27 mouse cellular contexts compared by ENCODE assay signal in the genomic region with DNA sequence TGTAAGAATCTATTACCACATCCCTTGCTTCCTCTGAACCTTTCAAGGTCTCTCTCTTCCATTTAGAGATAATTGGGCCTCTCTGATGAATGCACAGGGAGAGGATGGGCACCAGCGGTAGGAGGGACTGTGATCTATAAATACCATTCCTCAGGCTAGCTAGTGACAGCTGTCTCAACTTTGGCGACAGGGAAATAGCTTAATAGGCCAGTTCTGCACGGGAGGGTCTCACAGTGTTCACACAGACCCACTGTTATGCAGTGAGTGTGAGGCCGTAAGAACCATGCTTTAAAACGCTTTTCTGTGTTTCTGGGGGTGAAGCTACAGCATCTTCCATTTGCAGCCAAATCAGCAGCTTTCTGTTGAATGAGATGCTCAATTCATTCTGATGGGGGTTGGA.
DNase-seq lines count a peak whose midpoint lies in the region; ATAC-seq lines count a peak whose summit lies in the region.
"Had no signal": no experiment of that assay in that cellular context is flagged by ENCODE, and none has a peak within 500 bp of the region (broad histone marks: within the 10 kb centered on the region; RNA-seq: fewer than 3 reads in every experiment).

No protein-coding gene starts in this region.

- H3K27ac ChIP-seq in midbrain, embryonic 12.5 days (replicated peaks) = peak overlapping the region; percentile 39; the same call in 1 of the 2 replicates
- no peak overlapping the region; the same call in 1 of the 2 replicates for H3K27ac ChIP-seq in midbrain, embryonic 14.5 days (replicated peaks; ENCODE audit: low read depth, low read length)
- H3K27ac ChIP-seq in forebrain, embryonic 14.5 days (ENCODE audit: low read depth, low read length) = no peak overlapping the region
- peak overlapping the region; percentile 39; the same call in 1 of the 2 replicates for H3K27ac ChIP-seq in midbrain, embryonic 15.5 days
- H3K27ac ChIP-seq: heart, embryonic 13.5 days; hindbrain, embryonic 15.5 days; intestine, embryonic 15.5 days; limb, embryonic 13.5 days; liver, embryonic 12.5 days had no signal

- H3K27me3 ChIP-seq in midbrain, embryonic 12.5 days = no peaks in the 10 kb centered on the region
- no peaks in the 10 kb centered on the region for H3K27me3 ChIP-seq in midbrain, embryonic 14.5 days (ENCODE audit: control insufficient read depth, insufficient read depth, low read length)
- no peaks in the 10 kb centered on the region for H3K27me3 ChIP-seq in forebrain, embryonic 14.5 days (replicated peaks; ENCODE audit: control insufficient read depth, insufficient read depth, low read length)
- H3K27me3 ChIP-seq in midbrain, embryonic 15.5 days (replicated peaks) = no peaks in the 10 kb centered on the region
- H3K27me3 ChIP-seq: heart, embryonic 13.5 days; hindbrain, embryonic 15.5 days; intestine, embryonic 15.5 days; limb, embryonic 13.5 days; liver, embryonic 12.5 days had no signal

- no peaks in the 10 kb centered on the region for H3K9me3 ChIP-seq in midbrain, embryonic 12.5 days
- no peaks in the 10 kb centered on the region for H3K9me3 ChIP-seq in midbrain, embryonic 14.5 days (ENCODE audit: control insufficient read depth, low read length)
- H3K9me3 ChIP-seq in forebrain, embryonic 14.5 days (replicated peaks; ENCODE audit: control insufficient read depth, low read length) = no peaks in the 10 kb centered on the region
- no peaks in the 10 kb centered on the region for H3K9me3 ChIP-seq in midbrain, embryonic 15.5 days
- H3K9me3 ChIP-seq: heart, embryonic 13.5 days; hindbrain, embryonic 15.5 days; intestine, embryonic 15.5 days; limb, embryonic 13.5 days; liver, embryonic 12.5 days had no signal

- peak; percentile 13; the same call in 1 of the 2 replicates for ATAC-seq in frontal cortex, adult (ENCODE audit: low TSS enrichment)
- no peak for ATAC-seq in midbrain, embryonic 12.5 days (ENCODE audit: low FRiP score, low read depth)
- ATAC-seq in midbrain, embryonic 14.5 days (ENCODE audit: low FRiP score, low TSS enrichment) = no peak
- peak; percentile 65; the same call in 1 of the 2 replicates for ATAC-seq in forebrain, embryonic 14.5 days
- peak; percentile 53 for ATAC-seq in midbrain, embryonic 15.5 days (replicated peaks)
- ATAC-seq: activated CD4-positive, CD25-positive, alpha-beta regulatory T cell, adult 4 months; intestine, embryonic 15.5 days; liver, embryonic 12.5 days had no signal

- H3K4me3 ChIP-seq in midbrain, embryonic 12.5 days = no peak overlapping the region
- no peak overlapping the region for H3K4me3 ChIP-seq in midbrain, embryonic 14.5 days (replicated peaks; ENCODE audit: low read depth, low read length)
- H3K4me3 ChIP-seq in forebrain, embryonic 14.5 days (ENCODE audit: low read depth, low read length) = no peak overlapping the region
- no peak overlapping the region for H3K4me3 ChIP-seq in midbrain, embryonic 15.5 days
- H3K4me3 ChIP-seq: heart, embryonic 13.5 days; hindbrain, embryonic 15.5 days; intestine, embryonic 15.5 days; limb, embryonic 13.5 days; liver, embryonic 12.5 days had no signal

- no peak overlapping the region for H3K4me2 ChIP-seq in midbrain, embryonic 12.5 days (replicated peaks)
- no peak overlapping the region for H3K4me2 ChIP-seq in midbrain, embryonic 14.5 days (ENCODE audit: low read length)
- no peak overlapping the region for H3K4me2 ChIP-seq in forebrain, embryonic 14.5 days (ENCODE audit: low read length)
- no peak overlapping the region for H3K4me2 ChIP-seq in midbrain, embryonic 15.5 days
- H3K4me2 ChIP-seq: heart, embryonic 13.5 days; hindbrain, embryonic 15.5 days; intestine, embryonic 15.5 days; limb, embryonic 13.5 days; liver, embryonic 12.5 days had no signal

- no peaks in the 10 kb centered on the region for H3K36me3 ChIP-seq in midbrain, embryonic 12.5 days
- peaks cover 1% of the 10 kb centered on the region; the same call in 1 of the 2 replicates for H3K36me3 ChIP-seq in midbrain, embryonic 14.5 days (ENCODE audit: control insufficient read depth, insufficient read depth, low read length)
- H3K36me3 ChIP-seq in forebrain, embryonic 14.5 days (ENCODE audit: control insufficient read depth, insufficient read depth, low read length) = no peaks in the 10 kb centered on the region
- no peaks in the 10 kb centered on the region for H3K36me3 ChIP-seq in midbrain, embryonic 15.5 days (replicated peaks)
- H3K36me3 ChIP-seq: heart, embryonic 13.5 days; intestine, embryonic 15.5 days; limb, embryonic 13.5 days; liver, embryonic 12.5 days had no signal

- no peak overlapping the region for H3K9ac ChIP-seq in midbrain, embryonic 12.5 days (replicated peaks)
- no peak overlapping the region for H3K9ac ChIP-seq in midbrain, embryonic 14.5 days (replicated peaks; ENCODE audit: low read length)
- H3K9ac ChIP-seq in forebrain, embryonic 14.5 days (ENCODE audit: low read length) = no peak overlapping the region
- no peak overlapping the region for H3K9ac ChIP-seq in midbrain, embryonic 15.5 days
- H3K9ac ChIP-seq: heart, embryonic 13.5 days; hindbrain, embryonic 15.5 days; intestine, embryonic 15.5 days; limb, embryonic 13.5 days; liver, embryonic 12.5 days had no signal

- 64% methylated on average over 5 of the region's 5 CpGs for WGBS in midbrain, embryonic 12.5 days
- 44% methylated on average over 5 of the region's 5 CpGs for WGBS in midbrain, embryonic 14.5 days
- 23% methylated on average over 5 of the region's 5 CpGs for WGBS in forebrain, embryonic 14.5 days
- WGBS in midbrain, embryonic 15.5 days = 36% methylated on average over 5 of the region's 5 CpGs

- DNase-seq in frontal cortex, postnatal 10 days (ENCODE audit: low spot score in 2 of 2) = no peak
- no peak for DNase-seq in midbrain, embryonic 14.5 days
- DNase-seq in forebrain, embryonic 14.5 days (ENCODE audit: low spot score) = peak; percentile 53
- DNase-seq in gastrocnemius, adult 18-20 months (ENCODE audit: low spot score) = no peak
- no peak for DNase-seq in embryo, embryonic 9.5 days (ENCODE audit: extremely low spot score)
- DNase-seq: adrenal gland, adult 8-10 months; cerebellum, postnatal 14 days; embryo, embryonic 11 days; gastrocnemius, postnatal 25 days; heart, adult 18-20 months; kidney, adult 8-10 months; kidney, postnatal 10 days; layer of hippocampus, postnatal 36 days; lung, adult 2 months; lung, postnatal 14 days; retina, postnatal 1 day; right cerebral cortex, postnatal 25 days; spleen, adult 18-20 months had no signal

- 0 out of 2 replicates have a peak, but pooled peaks cover 7% of the 10 kb centered on the region for H3K4me1 ChIP-seq in midbrain, embryonic 12.5 days
- H3K4me1 ChIP-seq in midbrain, embryonic 14.5 days (ENCODE audit: control insufficient read depth, insufficient read depth, low read length) = peaks cover 12% of the 10 kb centered on the region; the same call in 1 of the 2 replicates
- peaks cover 9% of the 10 kb centered on the region for H3K4me1 ChIP-seq in forebrain, embryonic 14.5 days (ENCODE audit: control insufficient read depth, insufficient read depth, low read length)
- peaks cover 34% of the 10 kb centered on the region for H3K4me1 ChIP-seq in midbrain, embryonic 15.5 days
- H3K4me1 ChIP-seq: heart, embryonic 13.5 days; intestine, embryonic 15.5 days; limb, embryonic 13.5 days; liver, embryonic 12.5 days had no signal

Comparison
In these comparisons a context has a peak if more than half of its experiments do, and no peak if none do; other contexts are left out.
1. ATAC-seq: peak in frontal cortex, adult (single experiment), forebrain, embryonic 14.5 days (single experiment) and midbrain, embryonic 15.5 days (single experiment); none in midbrain, embryonic 12.5 days (single experiment) and midbrain, embryonic 14.5 days (single experiment).
2. H3K27ac ChIP-seq: peak in midbrain, embryonic 12.5 days (single experiment) and midbrain, embryonic 15.5 days (single experiment); none in midbrain, embryonic 14.5 days (single experiment) and forebrain, embryonic 14.5 days (single experiment).